Mouse (Mus musculus) liver, embryonic 14.5 days (tissue): Measurements from ENCODE around the gene Ammecr1. TPM values are rescaled to one million over a fixed set of nuclear protein-coding genes. Genes with fewer than 3 reads are reported as not detected.
A peak's percentile ranks its signal among the peaks of the same experiment; 100 is the strongest.

ENCODE experiments used
- ATAC-seq: fragments of 200-750 bp; cut with Nextera tagmentation; 2 replicates; pipeline ENCODE4 v1.8.0; 2017; ENCODE audit warnings: moderate number of reproducible peaks, mild to moderate bottlenecking, moderate library complexity; ENCODE audit not compliant: insufficient read depth
- DNase-seq, 3 experiments: peaks; one replicate each; pipeline ENCODE4 v3.0.0-alpha.2; 2012 to 2013; ENCODE audit warnings: low read depth in 3 of 3, low spot score in 3 of 3
- H3K27ac ChIP-seq: fragments of 300-500 bp; sonication (generic); 2 replicates; pipeline ENCODE4 v1.5.1; 2014; ENCODE audit warnings: moderate library complexity, mild to moderate bottlenecking, control low read depth, inconsistent platforms
- H3K27me3 ChIP-seq: fragments of 300-500 bp; sonication (generic); 2 replicates; pipeline ENCODE4 v1.6.1; 2014; ENCODE audit warnings: mild to moderate bottlenecking, low read length, moderate library complexity; ENCODE audit not compliant: control insufficient read depth, insufficient read depth
- H3K36me3 ChIP-seq: fragments of 300-500 bp; sonication (generic); replicated peaks from 2 replicates; pipeline ENCODE4 v1.6.1; 2014; ENCODE audit warnings: low read depth; ENCODE audit not compliant: control insufficient read depth, insufficient read depth
- H3K4me1 ChIP-seq, 2 experiments: fragments of 200-500 bp in 1 of 2; fragments of 300-500 bp in 1 of 2; sonication (generic) in 1 of 2; replicated peaks; 2 replicates each; pipeline ENCODE4 v1.6.1; 2012 to 2014; ENCODE audit warnings: antibody characterized with exemption in 1 of 2, inconsistent platforms in 1 of 2, low read length in 1 of 2; ENCODE audit not compliant: control insufficient read depth in 2 of 2, insufficient read depth in 2 of 2
- H3K4me2 ChIP-seq: fragments of 300-500 bp; sonication (generic); 2 replicates; pipeline ENCODE4 v1.6.1; 2014; ENCODE audit warnings: low read depth, mild to moderate bottlenecking, control low read depth, moderate library complexity
- H3K4me3 ChIP-seq, 2 experiments: fragments of 200-500 bp in 1 of 2; fragments of 300-500 bp in 1 of 2; sonication (generic) in 1 of 2; 2 replicates each; pipeline ENCODE4 v1.5.1; 2012 to 2014; ENCODE audit warnings: low read depth in 2 of 2, low read length in 2 of 2, mild to moderate bottlenecking in 2 of 2, control low read depth in 1 of 2, inconsistent platforms in 1 of 2, moderate library complexity in 1 of 2; ENCODE audit not compliant: insufficient read depth in 1 of 2
- H3K9ac ChIP-seq: fragments of 300-500 bp; sonication (generic); replicated peaks from 2 replicates; pipeline ENCODE4 v1.6.1; 2014; ENCODE audit warnings: mild to moderate bottlenecking, control low read depth, moderate library complexity
- H3K9me3 ChIP-seq: fragments of 300-500 bp; sonication (generic); 2 replicates; pipeline ENCODE4 v1.6.1; 2016; ENCODE audit warnings: low read length, mixed read lengths; ENCODE audit not compliant: control insufficient read depth
- CTCF ChIP-seq: IDR thresholded peaks from 2 replicates; pipeline ENCODE4 v1.5.1; 2016; ENCODE audit warnings: antibody characterized with exemption, low read depth, control low read depth
- EP300 ChIP-seq: IDR thresholded peaks from 2 replicates; pipeline ENCODE4 v1.6.1; 2016; ENCODE audit warnings: antibody characterized with exemption, low read depth
- WGBS: fragments of 180-500 bp; shearing (Covaris S2); extraction: QIAGEN DNeasy Blood & Tissue Kit; methylation state at CpG from one replicate; pipeline ENCODE4 v1.1.7; 2014; ENCODE audit not compliant: insufficient replicate concordance; 5-methylcytosine and 5-hydroxymethylcytosine counted together
- polyA plus RNA-seq, 2 experiments: library from polyadenylated mRNA; depleted of rRNA in 1 of 2; stranded (reverse) in 1 of 2; unstranded in 1 of 2; fragments of >200 nt; fragmentation: Nextera tagmentation in 1 of 2; extraction: Ambion mirVana in 1 of 2; gene quantifications; 2 replicates each; pipeline versions ENCODE4 v1.2.1 to v1.2.3; 2012 to 2014

Gene Ammecr1
- polyA plus RNA-seq, 2 experiments: 5.0 to 12.8 TPM

GRCm38 (mm10) chrX:142818057-142818682, 148.4 kb downstream of the Ammecr1 start:
- no peaks in the 10 kb centered on the region for H3K4me1 ChIP-seq
- H3K4me2 ChIP-seq: no peak overlapping the region
- H3K9me3 ChIP-seq: no peaks in the 10 kb centered on the region
- no peak overlapping the region for H3K4me3 ChIP-seq
- DNase-seq (peak in 1 of 3 experiments; percentile 9), ATAC-seq (no peak)
- no peaks in the 10 kb centered on the region for H3K27me3 ChIP-seq
- TF ChIP-seq CTCF (peak; percentile 76), EP300 (no peak)
- no peak overlapping the region for H3K9ac ChIP-seq
- 48% methylated on average over 10 of the region's 10 CpGs for WGBS
- no peak overlapping the region for H3K27ac ChIP-seq
- no peaks in the 10 kb centered on the region for H3K36me3 ChIP-seq

DNA sequence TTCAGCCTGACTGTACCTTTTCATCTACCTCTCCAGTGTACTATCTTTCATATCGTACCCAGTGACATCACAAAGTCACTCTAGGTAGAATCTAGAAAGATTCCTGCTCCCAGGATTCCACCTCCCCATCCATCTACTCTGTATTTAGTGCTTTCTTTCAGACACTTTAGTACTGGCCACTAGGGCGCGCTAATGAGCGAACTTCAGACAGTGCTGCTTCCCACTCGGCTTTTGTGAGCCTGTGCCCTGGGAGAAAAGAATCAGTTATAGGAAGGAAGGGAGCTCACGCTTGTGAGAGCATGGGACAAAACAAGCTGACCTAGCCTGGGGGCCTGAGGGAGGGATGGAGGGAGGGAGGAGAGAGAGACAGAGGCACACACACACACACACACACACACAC, 153.4 kb downstream of the Ammecr1 start:
- H3K27me3 ChIP-seq: no peaks in the 10 kb centered on the region
- no peaks in the 10 kb centered on the region for H3K36me3 ChIP-seq
- ATAC-seq (no peak), DNase-seq (no peak)
- H3K9me3 ChIP-seq: no peaks in the 10 kb centered on the region
- TF ChIP-seq CTCF (peak; percentile 63), EP300 (no peak)
- H3K4me2 ChIP-seq: no peak overlapping the region
- H3K4me3 ChIP-seq: no peak overlapping the region
- WGBS: 22% methylated on average over 6 of the region's 6 CpGs
- no peak overlapping the region for H3K9ac ChIP-seq
- no peaks in the 10 kb centered on the region for H3K4me1 ChIP-seq
- no peak overlapping the region for H3K27ac ChIP-seq

DNA sequence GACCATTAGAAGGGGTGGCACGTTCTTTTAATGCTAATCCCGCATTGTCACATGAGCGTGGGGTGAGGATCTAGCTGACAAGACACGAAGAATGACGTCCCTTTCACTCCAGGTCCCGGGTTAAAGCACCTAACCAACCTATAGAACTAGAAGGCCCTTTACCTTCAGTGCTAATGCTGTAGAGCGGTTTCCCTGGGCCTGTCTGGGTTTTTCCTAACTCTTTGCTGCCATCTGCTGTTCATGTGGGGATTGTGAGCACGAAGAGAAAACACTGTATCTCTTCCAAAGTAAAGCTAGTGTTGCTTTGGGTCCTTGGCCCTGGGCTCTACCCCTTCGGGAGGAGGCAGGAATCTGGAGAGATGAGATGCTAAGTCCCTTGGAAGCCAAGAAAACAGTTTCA, 158.1 kb downstream of the Ammecr1 start:
- Histone ChIP-seq H3K27me3 (no peaks in the 10 kb centered on the region), H3K4me3 (no peak overlapping the region), H3K9ac (no peak overlapping the region), H3K27ac (no peak overlapping the region), H3K9me3 (no peaks in the 10 kb centered on the region), H3K4me2 (no peak overlapping the region), H3K4me1 (no peaks in the 10 kb centered on the region), H3K36me3 (no peaks in the 10 kb centered on the region)
- WGBS: 56% methylated on average over 9 of the region's 9 CpGs
- peak; percentile 66 for TF ChIP-seq CTCF
- no peak for TF ChIP-seq EP300
- DNase-seq (no peak), ATAC-seq (no peak)

GRCm38 (mm10) chrX:142806620-142807061, 159.9 kb downstream of the Ammecr1 start:
- H3K9ac ChIP-seq: no peak overlapping the region
- no peak overlapping the region for H3K4me3 ChIP-seq
- no peak overlapping the region for H3K4me2 ChIP-seq
- no peaks in the 10 kb centered on the region for H3K4me1 ChIP-seq
- no peaks in the 10 kb centered on the region for H3K9me3 ChIP-seq
- peak; percentile 17; the same call in 1 of the 2 replicates for TF ChIP-seq CTCF
- no peak for TF ChIP-seq EP300
- DNase-seq (no peak), ATAC-seq (no peak)
- no peaks in the 10 kb centered on the region for H3K36me3 ChIP-seq
- H3K27me3 ChIP-seq: no peaks in the 10 kb centered on the region
- no peak overlapping the region for H3K27ac ChIP-seq
- WGBS: 59% methylated on average over 10 of the region's 10 CpGs

DNA sequence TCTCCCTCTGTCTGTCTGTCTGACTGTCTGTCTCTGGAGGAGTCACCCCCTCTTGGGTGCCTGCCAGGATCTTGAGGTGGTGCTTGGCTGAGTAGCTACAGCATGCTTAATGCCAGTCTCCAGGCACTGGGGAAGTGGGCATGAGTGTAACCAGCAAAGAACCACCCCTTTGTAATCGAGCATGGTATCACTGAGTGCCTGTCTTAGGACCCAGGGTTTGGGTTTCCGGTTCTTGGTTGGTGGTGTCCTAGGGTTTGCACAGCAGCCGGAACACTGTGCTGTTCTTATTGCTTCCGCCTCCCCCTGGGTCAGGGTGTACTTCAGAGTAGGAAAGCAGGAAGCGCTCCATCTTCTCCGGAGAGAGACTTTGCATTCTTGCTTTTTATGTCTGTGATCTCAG, 160.4 kb downstream of the Ammecr1 start:
- TF ChIP-seq CTCF (no peak), EP300 (no peak)
- Histone ChIP-seq H3K9ac (no peak overlapping the region), H3K27ac (no peak overlapping the region), H3K9me3 (no peaks in the 10 kb centered on the region), H3K4me2 (no peak overlapping the region), H3K36me3 (no peaks in the 10 kb centered on the region), H3K27me3 (no peaks in the 10 kb centered on the region), H3K4me1 (no peaks in the 10 kb centered on the region), H3K4me3 (no peak overlapping the region)
- DNase-seq (no peak), ATAC-seq (no peak)
- WGBS: 70% methylated on average over 6 of the region's 6 CpGs
